Mouse (Mus musculus) forebrain, embryonic 10.5 days (tissue): ENCODE results near the gene Prrt3. TPM values are rescaled to one million over a fixed set of nuclear protein-coding genes. Genes with fewer than 3 reads are reported as not detected.

Experiments used
- DNase-seq: peaks from one replicate; pipeline ENCODE4 v3.0.0-alpha.2; 2017; ENCODE audit warnings: low spot score; ENCODE audit errors: extremely low spot score
- H3K27ac ChIP-seq: fragments of 300-500 bp; sonication (generic); 2 replicates; pipeline ENCODE4 v1.5.1; 2016; ENCODE audit warnings: mild to moderate bottlenecking
- H3K27me3 ChIP-seq: fragments of 300-500 bp; sonication (generic); 2 replicates; pipeline ENCODE4 v1.6.1; 2016; ENCODE audit warnings: mild to moderate bottlenecking; ENCODE audit not compliant: poor library complexity, severe bottlenecking
- H3K36me3 ChIP-seq: fragments of 300-500 bp; sonication (generic); replicated peaks from 2 replicates; pipeline ENCODE4 v1.6.1; 2016; ENCODE audit warnings: mild to moderate bottlenecking, moderate library complexity
- H3K4me1 ChIP-seq: fragments of 300-500 bp; sonication (generic); 2 replicates; pipeline ENCODE4 v1.6.1; 2016
- H3K4me3 ChIP-seq: fragments of 300-500 bp; sonication (generic); 2 replicates; pipeline ENCODE4 v1.5.1; 2016; ENCODE audit warnings: mild to moderate bottlenecking, moderate library complexity
- H3K9me3 ChIP-seq: fragments of 300-500 bp; sonication (generic); 2 replicates; pipeline ENCODE4 v1.6.1; 2016; ENCODE audit warnings: mild to moderate bottlenecking, moderate library complexity
- WGBS: fragments of 180-500 bp; shearing (Covaris S2); methylation state at CpG from one replicate; pipeline ENCODE4 v1.1.7; 2016; 5-methylcytosine and 5-hydroxymethylcytosine counted together
- microRNA-seq: library from miRNA; unstranded; fragments of <30 nt; microRNA quantifications from one replicate; pipeline ENCODE4, GENCODE M21; 2017
- polyA plus RNA-seq: library from polyadenylated mRNA; unstranded; fragments of >200 nt; fragmentation: Nextera tagmentation; extraction: Ambion mirVana; gene quantifications from 2 replicates; pipeline ENCODE4 v1.2.1, GENCODE M21; 2016

Prrt3 gene
- polyA plus RNA-seq, 1 experiment from 2014 or later, result 2.1 TPM

GRCm38 (mm10) chr6:113458635-113459034 lies 43.1 kb downstream of the Prrt3 start:
- DNase-seq, result no peak
- no peaks in the 10 kb centered on the region for H3K27me3 ChIP-seq
- WGBS, result 73% methylated on average over 10 of the region's 10 CpGs
- H3K4me3 ChIP-seq, result no peak overlapping the region
- H3K9me3 ChIP-seq, result no peaks in the 10 kb centered on the region
- peak overlapping the region; percentile 12; the same call in 1 of the 2 replicates for H3K27ac ChIP-seq
- no peaks in the 10 kb centered on the region for H3K36me3 ChIP-seq
- H3K4me1 ChIP-seq, result 0 out of 2 replicates have a peak, but pooled peaks cover 3% of the 10 kb centered on the region

- WGBS, result 76% methylated on average over 10 of the region's 10 CpGs
- Histone ChIP-seq H3K27me3 (no peaks in the 10 kb centered on the region), H3K4me3 (no peak within 1 kb of the TSS), H3K9me3 (no peaks in the 10 kb centered on the region), H3K36me3 (no peaks in the 10 kb centered on the region), H3K4me1 (0 out of 2 replicates have a peak, but pooled peaks cover 3% of the 10 kb centered on the region), H3K27ac (peak within 1 kb of the TSS; percentile 12; the same call in 1 of the 2 replicates)
- DNase-seq, result no peak
Observed at GRCm38 (mm10) chr6:113457952-113458534, 43.7 kb downstream of the Prrt3 start, which contains the start of gene Il17re. Gene Il17re, plus strand, starts transcription at chr6:113458484.

GRCm38 (mm10) chr6:113455007-113455406 lies 46.7 kb downstream of the Prrt3 start:
- Histone ChIP-seq H3K36me3 (no peaks in the 10 kb centered on the region), H3K4me3 (no peak overlapping the region), H3K27ac (no peak overlapping the region), H3K9me3 (no peaks in the 10 kb centered on the region), H3K4me1 (0 out of 2 replicates have a peak, but pooled peaks cover 3% of the 10 kb centered on the region), H3K27me3 (no peaks in the 10 kb centered on the region)
- no peak for DNase-seq
- WGBS, result 78% methylated on average over 5 of the region's 5 CpGs

GRCm38 (mm10) chr6:113451839-113452238 lies 49.9 kb downstream of the Prrt3 start:
- H3K36me3 ChIP-seq, result peaks cover 29% of the 10 kb centered on the region
- H3K27me3 ChIP-seq, result no peaks in the 10 kb centered on the region
- 89% methylated on average over 2 of the region's 2 CpGs for WGBS
- H3K4me3 ChIP-seq, result no peak overlapping the region
- no peaks in the 10 kb centered on the region for H3K4me1 ChIP-seq
- DNase-seq, result no peak
- H3K27ac ChIP-seq, result no peak overlapping the region
- H3K9me3 ChIP-seq, result no peaks in the 10 kb centered on the region

GRCm38 (mm10) chr6:113447639-113448038 lies 54.1 kb downstream of the Prrt3 start:
- Histone ChIP-seq H3K9me3 (no peaks in the 10 kb centered on the region), H3K4me1 (peaks cover 10% of the 10 kb centered on the region), H3K36me3 (peaks cover 48% of the 10 kb centered on the region), H3K4me3 (no peak overlapping the region), H3K27me3 (no peaks in the 10 kb centered on the region), H3K27ac (no peak overlapping the region)
- no peak for DNase-seq
- 94% methylated on average over 4 of the region's 4 CpGs for WGBS

- Histone ChIP-seq H3K27me3 (no peaks in the 10 kb centered on the region), H3K9me3 (no peaks in the 10 kb centered on the region), H3K4me3 (no peak overlapping the region), H3K27ac (no peak overlapping the region), H3K36me3 (peaks cover 44% of the 10 kb centered on the region), H3K4me1 (peaks cover 15% of the 10 kb centered on the region)
- WGBS, result 88% methylated on average over 8 of the region's 8 CpGs
- DNase-seq, result no peak
Observed at GRCm38 (mm10) chr6:113444207-113444965, 57.3 kb downstream of the Prrt3 start.

Small RNA genes lying within 50 kb of the gene (microRNA-seq; reads per million reads assigned to microRNA genes)
- gene Gm23365, result not detected

Other genes with a start within 250 kb of the Prrt3 start
- gene Cpne9, start 219.6 kb downstream of the Prrt3 start, polyA plus RNA-seq, result 0.05 and 0.09 TPM in 2 replicates
- gene Brpf1, start 194.8 kb downstream of the Prrt3 start, polyA plus RNA-seq, result 26.1 and 26.7 TPM in 2 replicates
- gene Ogg1, start 175.0 kb downstream of the Prrt3 start, polyA plus RNA-seq, result 18.3 and 18.8 TPM in 2 replicates
- 33.8 and 37.4 TPM in 2 replicates for gene Camk1, start 157.9 kb downstream of the Prrt3 start, polyA plus RNA-seq
- 53.8 and 59.3 TPM in 2 replicates for gene Tada3, start 124.0 kb downstream of the Prrt3 start, polyA plus RNA-seq
- gene Arpc4, start 123.8 kb downstream of the Prrt3 start, polyA plus RNA-seq, result 366 TPM in 2 replicates
- 4.0 and 4.2 TPM in 2 replicates for gene Ttll3, start 112.7 kb downstream of the Prrt3 start, polyA plus RNA-seq
- gene Rpusd3, start 82.6 kb downstream of the Prrt3 start, polyA plus RNA-seq, result 38.3 and 40.6 TPM in 2 replicates
- gene Cidec, start 66.2 kb downstream of the Prrt3 start, polyA plus RNA-seq, result not detected in 2 replicates
- 85.1 and 92.0 TPM in 2 replicates for gene Jagn1, start 59.4 kb downstream of the Prrt3 start, polyA plus RNA-seq
- 0.73 and 1.3 TPM in 2 replicates for gene Il17re, start 43.4 kb downstream of the Prrt3 start, polyA plus RNA-seq
- 2.5 and 2.7 TPM in 2 replicates for gene Il17rc, start 30.5 kb downstream of the Prrt3 start, polyA plus RNA-seq
- gene Creld1, start 18.6 kb downstream of the Prrt3 start, polyA plus RNA-seq, result 31.1 and 33.2 TPM in 2 replicates
- gene Emc3, start 29.7 kb upstream of the Prrt3 start, polyA plus RNA-seq, result 75.0 and 78.5 TPM in 2 replicates
- 20.7 and 25.0 TPM in 2 replicates for gene Fancd2, start 29.8 kb upstream of the Prrt3 start, polyA plus RNA-seq
- not detected in 2 replicates for gene Fancd2os, start 98.8 kb upstream of the Prrt3 start, polyA plus RNA-seq
- 200 and 203 TPM in 2 replicates for gene Brk1, start 102.8 kb upstream of the Prrt3 start, polyA plus RNA-seq
- 41.4 and 42.4 TPM in 2 replicates for gene Vhl, start 122.0 kb upstream of the Prrt3 start, polyA plus RNA-seq
- gene Irak2, start 136.5 kb upstream of the Prrt3 start, polyA plus RNA-seq, result 3.8 and 3.9 TPM in 2 replicates
- 0.62 and 0.76 TPM in 2 replicates for gene Tatdn2, start 195.1 kb upstream of the Prrt3 start, polyA plus RNA-seq
- gene Ghrl, start 217.9 kb upstream of the Prrt3 start, polyA plus RNA-seq, result not detected in 2 replicates
- 282 and 289 TPM in 2 replicates for gene Sec13, start 238.8 kb upstream of the Prrt3 start, polyA plus RNA-seq